Mouse (Mus musculus) lung, postnatal 0 days (tissue): ENCODE data around the gene Dock4. TPM values are rescaled to one million over a fixed set of nuclear protein-coding genes. Genes with fewer than 3 reads are reported as not detected.
A peak's percentile ranks its signal among the peaks of the same experiment; 100 is the strongest.

Experiments used
- ATAC-seq: fragments of 200-750 bp; cut with Nextera tagmentation; 2 replicates; pipeline ENCODE4 v1.8.0; 2017; ENCODE audit warnings: moderate library complexity
- DNase-seq: peaks from one replicate; pipeline ENCODE4 v3.0.0-alpha.2; 2016; ENCODE audit warnings: low spot score
- H3K27ac ChIP-seq: fragments of 300-500 bp; sonication (generic); 2 replicates; pipeline ENCODE4 v1.5.1; 2014; ENCODE audit warnings: antibody characterized with exemption, mild to moderate bottlenecking, low read length, mixed read lengths
- H3K27me3 ChIP-seq: fragments of 300-500 bp; sonication (generic); replicated peaks from 2 replicates; pipeline ENCODE4 v1.6.1; 2014; ENCODE audit warnings: low read length, mixed read lengths; ENCODE audit not compliant: insufficient read depth
- H3K36me3 ChIP-seq: fragments of 300-500 bp; sonication (generic); 2 replicates; pipeline ENCODE4 v1.6.1; 2014; ENCODE audit warnings: low read length, mixed read lengths; ENCODE audit not compliant: insufficient read depth
- H3K4me1 ChIP-seq: fragments of 300-500 bp; sonication (generic); 2 replicates; pipeline ENCODE4 v1.6.1; 2014; ENCODE audit warnings: antibody characterized with exemption, low read depth, low read length, mixed read lengths; ENCODE audit not compliant: insufficient read depth
- H3K4me2 ChIP-seq: fragments of 300-500 bp; sonication (generic); replicated peaks from 2 replicates; pipeline ENCODE4 v1.6.1; 2014; ENCODE audit warnings: low read depth, mild to moderate bottlenecking, low read length, moderate library complexity, mixed read lengths
- H3K4me3 ChIP-seq: fragments of 300-500 bp; sonication (generic); 2 replicates; pipeline ENCODE4 v1.5.1; 2014; ENCODE audit warnings: low read depth, low read length
- H3K9ac ChIP-seq: fragments of 300-500 bp; sonication (generic); replicated peaks from 2 replicates; pipeline ENCODE4 v1.6.1; 2014; ENCODE audit warnings: low read depth, mild to moderate bottlenecking
- H3K9me3 ChIP-seq: fragments of 300-500 bp; sonication (generic); 2 replicates; pipeline ENCODE4 v1.6.1; 2016; ENCODE audit warnings: low read length, mixed read lengths
- CTCF ChIP-seq: IDR thresholded peaks from 2 replicates; pipeline ENCODE4 v1.5.1; 2016; ENCODE audit warnings: antibody characterized with exemption, mild to moderate bottlenecking
- EP300 ChIP-seq: IDR thresholded peaks from 2 replicates; pipeline ENCODE4 v1.6.1; 2016; ENCODE audit warnings: antibody characterized with exemption, mild to moderate bottlenecking, control low read depth
- WGBS: fragments of 180-500 bp; shearing (Covaris S2); extraction: QIAGEN DNeasy Blood & Tissue Kit; methylation state at CpG from one replicate; pipeline ENCODE4 v1.1.7; 2014; 5-methylcytosine and 5-hydroxymethylcytosine counted together
- polyA plus RNA-seq: library from polyadenylated mRNA; unstranded; fragments of >200 nt; fragmentation: Nextera tagmentation; extraction: Ambion mirVana; gene quantifications from 2 replicates; pipeline ENCODE4 v1.2.1, GENCODE M21; 2015

The Dock4 gene
- polyA plus RNA-seq, 1 experiment from 2014 or later: 18.5 TPM

DNA sequence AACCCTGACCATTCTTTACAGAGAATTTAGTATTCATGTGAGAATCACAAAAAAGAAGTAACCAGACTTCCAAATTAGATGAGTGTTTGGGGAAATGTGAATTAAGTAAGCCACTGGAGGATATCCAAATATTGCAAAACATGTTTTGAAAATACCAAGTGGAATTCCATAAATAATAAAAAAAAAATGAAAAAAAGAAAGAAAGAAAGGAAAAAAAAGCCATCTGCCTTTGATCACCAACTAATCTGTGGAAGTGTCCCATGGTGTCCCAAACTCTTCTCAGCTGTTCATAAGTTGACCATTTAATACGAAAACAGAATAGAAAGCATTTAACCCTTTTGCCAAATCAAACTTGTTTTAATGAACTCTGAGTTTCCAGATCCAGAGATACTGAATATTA, 118.0 kb downstream of the Dock4 start:
- peak; percentile 85 for DNase-seq
- ATAC-seq: peak; percentile 34; the same call in 1 of the 2 replicates
- peak overlapping the region; percentile 22; the same call in 1 of the 2 replicates for H3K27ac ChIP-seq
- no peaks in the 10 kb centered on the region for H3K36me3 ChIP-seq
- H3K27me3 ChIP-seq: no peaks in the 10 kb centered on the region
- no peak overlapping the region for H3K9ac ChIP-seq
- WGBS: 53% methylated on average over 1 of the region's 1 CpGs
- H3K4me2 ChIP-seq: no peak overlapping the region
- no peak overlapping the region for H3K4me3 ChIP-seq
- TF ChIP-seq CTCF (no peak), EP300 (peak; percentile 76)
- H3K4me1 ChIP-seq: no peaks in the 10 kb centered on the region
- no peaks in the 10 kb centered on the region for H3K9me3 ChIP-seq

- DNase-seq (peak; percentile 30), ATAC-seq (0 out of 2 replicates have a peak, but pooled peaks have one; percentile 20)
- no peaks in the 10 kb centered on the region for H3K9me3 ChIP-seq
- H3K9ac ChIP-seq: no peak overlapping the region
- H3K4me3 ChIP-seq: no peak overlapping the region
- H3K27me3 ChIP-seq: no peaks in the 10 kb centered on the region
- 49% methylated on average over 2 of the region's 2 CpGs for WGBS
- H3K36me3 ChIP-seq: no peaks in the 10 kb centered on the region
- H3K27ac ChIP-seq: peak overlapping the region; percentile 22
- TF ChIP-seq CTCF (no peak), EP300 (no peak)
- H3K4me1 ChIP-seq: peaks cover 5% of the 10 kb centered on the region; the same call in 1 of the 2 replicates
- no peak overlapping the region for H3K4me2 ChIP-seq
Measured at GRCm38 (mm10) chr12:40564261-40564660, 118.5 kb downstream of the Dock4 start.

DNA sequence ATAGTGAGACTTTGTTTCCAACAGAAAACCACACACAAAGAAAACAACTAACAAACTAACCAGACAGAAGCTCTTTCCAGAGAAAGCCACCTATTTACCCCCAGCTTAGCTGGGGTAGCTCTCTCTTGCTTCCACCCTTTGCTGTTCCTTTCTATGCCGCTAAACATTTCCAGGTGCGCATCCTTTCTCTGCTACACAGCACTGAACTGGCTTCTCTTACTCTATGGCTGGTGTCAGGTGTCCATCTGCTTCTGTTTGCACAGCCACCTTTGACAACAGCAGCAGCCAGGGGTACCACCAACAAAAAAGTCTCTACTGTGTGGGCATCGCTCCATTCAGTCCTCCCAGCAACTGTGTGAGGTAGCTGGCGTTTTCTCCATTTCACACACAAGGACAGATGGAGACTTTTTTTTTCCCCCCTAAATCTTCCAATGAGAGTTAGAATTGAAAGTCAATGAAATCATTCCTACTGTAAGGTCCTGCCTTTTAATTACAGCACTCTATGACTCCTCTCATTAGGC, 122.7 kb downstream of the Dock4 start:
- H3K36me3 ChIP-seq: no peaks in the 10 kb centered on the region

GRCm38 (mm10) chr12:40568971-40569968, 123.5 kb downstream of the Dock4 start:
- no peak overlapping the region for H3K4me2 ChIP-seq
- H3K27me3 ChIP-seq: no peaks in the 10 kb centered on the region
- no peak overlapping the region for H3K9ac ChIP-seq
- no peak for TF ChIP-seq EP300
- no peak for TF ChIP-seq CTCF
- H3K4me1 ChIP-seq: peaks cover 5% of the 10 kb centered on the region; the same call in 1 of the 2 replicates
- DNase-seq: peak; percentile 75
- H3K4me3 ChIP-seq: no peak overlapping the region
- 37% methylated on average over 9 of the region's 9 CpGs for WGBS
- peak; percentile 43 for ATAC-seq
- H3K9me3 ChIP-seq: no peaks in the 10 kb centered on the region
- H3K36me3 ChIP-seq: no peaks in the 10 kb centered on the region
- H3K27ac ChIP-seq: peak overlapping the region; percentile 1; the same call in 1 of the 2 replicates

More for the DNA sequence above, 122.7 kb downstream of the Dock4 start:
- no peak overlapping the region for H3K4me2 ChIP-seq
- peaks cover 5% of the 10 kb centered on the region; the same call in 1 of the 2 replicates for H3K4me1 ChIP-seq
- ATAC-seq: no peak
- H3K9ac ChIP-seq: no peak overlapping the region
- no peak for TF ChIP-seq EP300
- TF ChIP-seq CTCF: no peak
- no peak for DNase-seq
- H3K9me3 ChIP-seq: no peaks in the 10 kb centered on the region
- H3K4me3 ChIP-seq: no peak overlapping the region
- no peak overlapping the region for H3K27ac ChIP-seq
- 75% methylated on average over 4 of the region's 4 CpGs for WGBS
- H3K27me3 ChIP-seq: no peaks in the 10 kb centered on the region

GRCm38 (mm10) chr12:40570250-40570649, 124.5 kb downstream of the Dock4 start:
- H3K36me3 ChIP-seq: no peaks in the 10 kb centered on the region
- no peak overlapping the region for H3K9ac ChIP-seq
- peak; percentile 74 for ATAC-seq
- TF ChIP-seq CTCF (no peak), EP300 (no peak)
- no peak overlapping the region for H3K27ac ChIP-seq
- whole genome bisulfite sequencing: 40% methylated on average over 1 of the region's 1 CpGs
- peaks cover 5% of the 10 kb centered on the region; the same call in 1 of the 2 replicates for H3K4me1 ChIP-seq
- H3K4me2 ChIP-seq: no peak overlapping the region
- no peak overlapping the region for H3K4me3 ChIP-seq
- no peaks in the 10 kb centered on the region for H3K27me3 ChIP-seq
- H3K9me3 ChIP-seq: no peaks in the 10 kb centered on the region
- DNase-seq: peak; percentile 67

DNA sequence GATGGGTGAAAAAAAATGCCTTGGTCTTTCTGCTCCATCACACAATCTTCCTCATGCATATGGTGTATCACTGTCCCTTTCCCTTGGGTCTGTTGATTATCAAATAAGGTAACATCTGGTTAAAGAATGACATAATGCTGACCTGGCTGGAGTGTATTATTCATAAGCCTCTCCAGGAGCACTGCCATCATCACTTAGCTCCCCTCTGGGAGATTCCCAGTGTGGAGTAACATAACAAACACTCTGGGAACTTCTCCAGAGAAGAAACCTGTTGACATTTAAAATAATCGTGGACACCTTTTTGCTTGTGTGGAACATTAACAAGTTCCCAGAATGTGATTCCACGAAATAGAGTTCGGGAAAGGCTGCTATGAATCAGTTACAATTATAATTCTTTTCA, 128.3 kb downstream of the Dock4 start:
- H3K4me1 ChIP-seq: peaks cover 3% of the 10 kb centered on the region; the same call in 1 of the 2 replicates
- no peak overlapping the region for H3K27ac ChIP-seq
- no peak overlapping the region for H3K4me3 ChIP-seq
- H3K9ac ChIP-seq: no peak overlapping the region
- TF ChIP-seq CTCF (no peak), EP300 (no peak)
- 72% methylated on average over 3 of the region's 3 CpGs for WGBS
- ATAC-seq: no peak
- no peaks in the 10 kb centered on the region for H3K27me3 ChIP-seq
- no peak overlapping the region for H3K4me2 ChIP-seq
- no peaks in the 10 kb centered on the region for H3K36me3 ChIP-seq
- no peaks in the 10 kb centered on the region for H3K9me3 ChIP-seq
- no peak for DNase-seq
